Mouse (Mus musculus): Measurements from ENCODE around the gene Zfyve28.

- TF ChIP-seq CTCF (IDR thresholded peaks at IDR 0.05; ENCODE audit: low read depth, low read length) (no peak), POLR2A (IDR thresholded peaks at IDR 0.05; ENCODE audit: insufficient read depth, low read length) (no peak), EP300 (IDR thresholded peaks at IDR 0.05; ENCODE audit: insufficient read depth, low read depth, low read length) (no peak)
These were observed 70.5 kb downstream of the Zfyve28 start for GRCm38 (mm10) chr5:34217756-34218155.
